Mouse (Mus musculus) left cerebral cortex, adult 2 months (tissue): Measurements from ENCODE around the gene Pfkfb3. TPM values are rescaled to one million over a fixed set of nuclear protein-coding genes. Genes with fewer than 3 reads are reported as not detected.
A peak's percentile ranks its signal among the peaks of the same experiment; 100 is the strongest.

Experiments used
- DNase-seq, 2 experiments: peaks; one replicate each; pipeline ENCODE4 v3.0.0; 2021 to 2022; ENCODE audit warnings: low spot score in 2 of 2, mixed read lengths in 1 of 2; ENCODE audit errors: extremely low spot score in 1 of 2
- H3K27ac ChIP-seq: fragments of 200-600 bp; 2 replicates; pipeline ENCODE4 v1.8.1; 2022
- H3K4me3 ChIP-seq: fragments of 200-600 bp; 2 replicates; pipeline ENCODE4 v1.8.1; 2022
- CTCF ChIP-seq: fragments of 200-600 bp; IDR thresholded peaks from 2 replicates; pipeline ENCODE4 v1.8.1; 2022; ENCODE audit warnings: antibody characterized with exemption, mild to moderate bottlenecking, moderate library complexity
- intact Hi-C: fragments of 180-260 bp; cut with DNase I; formaldehyde crosslinking; loops from one replicate; pipeline ENCODE4 v1.15.1; 2025
- total RNA-seq, 2 experiments: library from RNA; stranded (reverse); gene quantifications; 2 replicates each; pipeline ENCODE4 v1.2.3; 2021

Gene Pfkfb3
- total RNA-seq, 2 experiments from 2014 or later = 33.8 to 47.2 TPM

- H3K4me3 ChIP-seq = no peak overlapping the region
- intact Hi-C loops = no loop called here
- no peak overlapping the region for H3K27ac ChIP-seq
- TF ChIP-seq CTCF = no peak
- DNase-seq = peak in 1 of 2 experiments; percentile 39
Observed at GRCm38 (mm10) chr2:11494841-11495255, 59.0 kb downstream of the Pfkfb3 start.

DNA sequence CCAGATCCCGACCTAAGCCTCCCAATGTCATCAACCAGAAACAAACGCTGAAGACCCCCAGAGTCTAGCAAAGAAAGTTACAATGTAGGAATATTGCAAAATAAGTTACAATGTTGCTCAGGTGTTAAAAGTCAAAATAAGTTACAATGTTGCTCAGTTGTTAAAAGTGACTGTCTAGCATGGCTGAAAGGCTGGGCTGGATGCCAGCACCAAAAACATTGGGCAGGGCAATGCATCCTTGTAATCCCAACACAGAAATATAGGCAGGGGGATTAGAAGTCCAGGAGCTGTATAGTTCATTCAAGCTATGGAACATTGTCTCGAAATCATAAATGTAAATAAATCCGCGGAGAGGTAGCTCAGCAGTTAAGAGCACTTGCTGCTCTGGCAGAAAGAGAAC is 61.0 kb downstream of the Pfkfb3 start:
- DNase-seq = no peak
- TF ChIP-seq CTCF = no peak
- Histone ChIP-seq H3K4me3 (no peak overlapping the region), H3K27ac (no peak overlapping the region)
- intact Hi-C loops = no loop called here

GRCm38 (mm10) chr2:11491471-11491870 is 62.4 kb downstream of the Pfkfb3 start:
- Histone ChIP-seq H3K4me3 (no peak overlapping the region), H3K27ac (no peak overlapping the region)
- intact Hi-C loops = no loop called here
- DNase-seq = no peak
- no peak for TF ChIP-seq CTCF

- no peak overlapping the region for H3K4me3 ChIP-seq
- TF ChIP-seq CTCF = no peak
- DNase-seq = no peak
- intact Hi-C loops = no loop called here
- H3K27ac ChIP-seq = no peak overlapping the region
Observed at GRCm38 (mm10) chr2:11490554-11490953, 63.3 kb downstream of the Pfkfb3 start.

DNA sequence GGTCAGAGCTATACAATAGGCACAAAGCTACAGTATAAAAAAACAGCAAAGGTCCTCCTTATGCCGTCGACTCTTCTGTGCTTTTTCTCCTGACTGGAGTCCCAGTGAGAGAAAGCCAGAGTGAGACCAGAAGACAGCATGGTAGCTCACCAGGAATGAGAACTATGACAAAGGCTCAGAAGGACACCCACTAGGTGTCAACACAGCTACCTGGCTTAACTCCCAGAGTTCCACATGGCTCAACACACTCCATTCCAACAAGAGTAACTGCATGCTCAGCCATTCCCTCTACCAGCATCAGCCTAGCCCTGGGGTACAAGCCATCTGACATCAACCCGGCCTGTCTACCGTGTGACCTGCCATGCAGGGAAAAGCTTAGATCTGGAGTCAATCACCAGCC is 70.7 kb downstream of the Pfkfb3 start:
- no peak overlapping the region for H3K4me3 ChIP-seq
- intact Hi-C loops = no loop called here
- H3K27ac ChIP-seq = no peak overlapping the region
- TF ChIP-seq CTCF = no peak
- no peak for DNase-seq

- no peak for DNase-seq
- no peak for TF ChIP-seq CTCF
- Histone ChIP-seq H3K4me3 (no peak overlapping the region), H3K27ac (no peak overlapping the region)
- intact Hi-C loops = no loop called here
Observed at GRCm38 (mm10) chr2:11482364-11482763, 71.5 kb downstream of the Pfkfb3 start.

DNA sequence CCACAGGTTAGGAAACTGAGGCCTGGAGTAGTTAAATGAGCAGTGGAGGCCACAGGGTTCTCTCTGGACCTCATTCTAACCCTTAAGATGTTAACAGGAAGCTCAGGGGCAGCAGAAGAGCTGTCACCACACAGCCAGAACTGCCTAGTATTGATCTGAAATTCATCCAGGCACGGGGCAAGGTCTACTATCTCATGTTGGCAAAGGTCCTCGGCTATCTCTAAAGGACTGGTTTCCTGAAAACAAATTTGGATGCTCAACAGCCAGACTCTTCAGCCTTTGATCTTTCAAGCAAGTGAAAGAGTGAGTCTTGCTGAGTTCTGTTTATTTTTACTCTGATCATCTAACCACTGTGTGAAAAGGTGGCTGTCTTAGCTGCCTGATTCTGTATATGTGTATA is 74.9 kb downstream of the Pfkfb3 start:
- no peak overlapping the region for H3K27ac ChIP-seq
- H3K4me3 ChIP-seq = no peak overlapping the region
- intact Hi-C loops = no loop called here
- TF ChIP-seq CTCF = no peak
- no peak for DNase-seq

DNA sequence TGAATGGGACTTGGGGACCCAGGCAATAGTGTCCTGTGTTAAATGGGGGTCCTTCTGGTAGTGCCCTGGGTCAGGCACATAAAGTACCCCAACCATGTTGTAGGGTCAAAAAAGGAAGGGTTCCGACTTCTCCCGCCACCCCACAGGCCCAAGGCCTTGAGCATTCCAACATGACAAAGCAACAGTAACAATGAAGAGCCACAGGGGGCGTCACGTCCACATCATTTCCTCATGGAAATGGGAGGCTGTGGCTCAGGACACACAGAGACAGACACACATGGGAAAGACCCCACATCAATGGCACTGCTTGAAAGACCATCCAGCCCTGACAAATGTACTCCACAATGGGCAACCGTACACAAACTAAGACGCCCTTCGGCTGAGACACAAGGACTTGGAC is 78.6 kb downstream of the Pfkfb3 start:
- Histone ChIP-seq H3K27ac (no peak overlapping the region), H3K4me3 (no peak overlapping the region)
- intact Hi-C loops = no loop called here
- no peak for DNase-seq
- no peak for TF ChIP-seq CTCF

GRCm38 (mm10) chr2:11464661-11465099 is 89.2 kb downstream of the Pfkfb3 start:
- Histone ChIP-seq H3K27ac (no peak overlapping the region), H3K4me3 (no peak overlapping the region)
- intact Hi-C loops = no loop called here
- DNase-seq = no peak
- TF ChIP-seq CTCF = no peak

GRCm38 (mm10) chr2:11460976-11461375 is 92.9 kb downstream of the Pfkfb3 start:
- DNase-seq = no peak
- intact Hi-C loops = no loop called here
- TF ChIP-seq CTCF = no peak
- Histone ChIP-seq H3K27ac (no peak overlapping the region), H3K4me3 (no peak overlapping the region)

- Histone ChIP-seq H3K27ac (no peak overlapping the region), H3K4me3 (no peak overlapping the region)
- intact Hi-C loops = no loop called here
- no peak for DNase-seq
- TF ChIP-seq CTCF = no peak
Observed at GRCm38 (mm10) chr2:11458494-11458893, 95.4 kb downstream of the Pfkfb3 start.

DNA sequence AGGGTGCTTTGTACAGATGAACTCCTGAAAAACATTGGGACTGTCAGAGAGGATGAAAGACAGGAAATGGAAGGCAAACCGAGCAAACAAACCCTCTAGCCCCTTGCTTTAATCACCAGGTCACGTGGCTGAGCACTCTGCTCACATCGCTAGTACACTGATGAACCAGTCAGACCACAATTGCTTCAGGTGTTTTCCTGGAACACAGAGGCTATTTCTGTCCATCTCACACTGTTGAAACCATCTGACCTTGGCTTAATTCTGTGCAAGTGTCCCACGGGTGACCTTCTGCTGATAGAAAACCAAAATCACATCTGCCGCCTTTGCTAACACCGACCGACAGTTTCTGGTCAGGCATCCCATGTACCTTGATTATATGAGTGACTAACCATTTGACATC is 96.0 kb downstream of the Pfkfb3 start:
- H3K27ac ChIP-seq = no peak overlapping the region
- no peak for DNase-seq
- intact Hi-C loops = no loop called here
- TF ChIP-seq CTCF = no peak
- H3K4me3 ChIP-seq = no peak overlapping the region

DNA sequence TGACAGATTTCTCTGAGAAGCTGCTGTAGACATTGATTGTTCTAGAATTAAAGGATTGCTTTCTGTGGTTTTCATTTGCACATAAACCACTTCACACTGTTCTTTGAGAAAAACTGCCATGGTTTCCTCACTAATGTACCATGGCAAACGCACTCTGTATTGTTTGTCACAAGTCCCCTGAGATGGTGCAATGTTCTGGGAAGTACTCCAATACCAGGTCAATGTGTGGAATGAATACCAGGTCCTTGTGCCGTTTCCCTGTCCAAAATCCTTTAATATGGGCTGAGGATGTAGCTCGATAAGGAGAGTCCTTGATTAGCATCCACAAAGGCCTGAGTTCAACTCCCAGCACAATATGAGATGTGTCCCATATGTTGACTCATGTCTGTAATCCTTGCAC is 105.2 kb downstream of the Pfkfb3 start:
- no peak for TF ChIP-seq CTCF
- intact Hi-C loops = no loop called here
- no peak for DNase-seq
- H3K27ac ChIP-seq = no peak overlapping the region
- no peak overlapping the region for H3K4me3 ChIP-seq

DNA sequence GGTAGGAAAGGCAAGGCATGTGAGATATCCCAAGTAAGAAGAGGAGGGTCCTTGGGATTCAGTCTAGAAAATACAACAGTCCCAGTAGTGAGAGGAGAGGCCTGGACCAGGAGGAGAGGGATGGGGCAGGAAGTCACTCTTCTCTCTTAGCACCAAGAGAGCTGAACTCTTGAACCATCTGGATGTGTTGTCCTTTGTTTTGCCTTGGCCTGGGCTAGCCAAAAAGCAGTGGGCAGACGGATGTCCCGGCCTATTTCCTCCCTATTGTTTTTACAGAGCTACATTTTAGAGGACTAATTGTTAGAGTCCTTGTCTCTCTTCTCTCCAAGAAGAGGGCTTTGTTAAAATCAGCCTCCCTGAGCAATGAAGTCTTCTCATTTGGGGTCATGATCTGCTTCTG is 106.0 kb downstream of the Pfkfb3 start:
- no peak for TF ChIP-seq CTCF
- DNase-seq = no peak
- no peak overlapping the region for H3K4me3 ChIP-seq
- intact Hi-C loops = no loop called here
- no peak overlapping the region for H3K27ac ChIP-seq
